Mouse (Mus musculus) heart, embryonic 11.5 days (tissue): ENCODE data around the gene Bclaf1. TPM values are rescaled to one million over a fixed set of nuclear protein-coding genes. Genes with fewer than 3 reads are reported as not detected.

Experiments
- ATAC-seq: fragments of 200-750 bp; cut with Nextera tagmentation; replicated peaks from 2 replicates; pipeline ENCODE4 v1.8.0; 2017; ENCODE audit warnings: moderate library complexity; ENCODE audit not compliant: insufficient number of reproducible peaks, low FRiP score, low TSS enrichment
- H3K27ac ChIP-seq: fragments of 300-500 bp; sonication (generic); 2 replicates; pipeline ENCODE4 v1.5.1; 2014; ENCODE audit warnings: mild to moderate bottlenecking, low read depth, low read length
- H3K27me3 ChIP-seq: fragments of 300-500 bp; sonication (generic); 2 replicates; pipeline ENCODE4 v1.6.1; 2014; ENCODE audit warnings: mild to moderate bottlenecking, low read length, mixed read lengths; ENCODE audit not compliant: control insufficient read depth, insufficient read depth
- H3K36me3 ChIP-seq: fragments of 300-500 bp; sonication (generic); 2 replicates; pipeline ENCODE4 v1.6.1; 2014; ENCODE audit warnings: mild to moderate bottlenecking, low read length, moderate library complexity, mixed read lengths; ENCODE audit not compliant: control insufficient read depth, insufficient read depth
- H3K4me1 ChIP-seq: fragments of 300-500 bp; sonication (generic); 2 replicates; pipeline ENCODE4 v1.6.1; 2014; ENCODE audit warnings: low read length; ENCODE audit not compliant: control insufficient read depth, insufficient read depth
- H3K4me2 ChIP-seq: fragments of 300-500 bp; sonication (generic); 2 replicates; pipeline ENCODE4 v1.6.1; 2014; ENCODE audit warnings: mild to moderate bottlenecking, moderate library complexity
- H3K4me3 ChIP-seq: fragments of 300-500 bp; sonication (generic); 2 replicates; pipeline ENCODE4 v1.5.1; 2014; ENCODE audit warnings: low read depth, low read length
- H3K9ac ChIP-seq: fragments of 300-500 bp; sonication (generic); 2 replicates; pipeline ENCODE4 v1.6.1; 2014; ENCODE audit warnings: mild to moderate bottlenecking, low read depth, low read length, moderate library complexity
- H3K9me3 ChIP-seq: fragments of 300-500 bp; sonication (generic); replicated peaks from 2 replicates; pipeline ENCODE4 v1.6.1; 2016; ENCODE audit warnings: low read length; ENCODE audit not compliant: control insufficient read depth
- WGBS: fragments of 180-500 bp; shearing (Covaris S2); extraction: QIAGEN DNeasy Blood & Tissue Kit; methylation state at CpG from one replicate; pipeline ENCODE4 v1.1.7; 2014; ENCODE audit not compliant: insufficient replicate concordance; 5-methylcytosine and 5-hydroxymethylcytosine counted together
- polyA plus RNA-seq: library from polyadenylated mRNA; unstranded; fragments of >200 nt; fragmentation: Nextera tagmentation; extraction: Ambion mirVana; gene quantifications from 2 replicates; pipeline ENCODE4 v1.2.1, GENCODE M21; 2014

Gene Bclaf1
- polyA plus RNA-seq: 94.9 and 96.1 TPM in 2 replicates

- ATAC-seq: peak; percentile 99
- Histone ChIP-seq H3K27ac (peak within 1 kb of the TSS; percentile 100), H3K4me2 (peak within 1 kb of the TSS; percentile 89), H3K4me1 (peaks cover 11% of the 10 kb centered on the region), H3K9ac (peak within 1 kb of the TSS; percentile 99), H3K27me3 (no peaks in the 10 kb centered on the region), H3K36me3 (no peaks in the 10 kb centered on the region), H3K4me3 (peak within 1 kb of the TSS; percentile 85), H3K9me3 (no peaks in the 10 kb centered on the region)
- WGBS: under 1% methylated on average over 78 of the region's 84 CpGs
Measured at GRCm38 (mm10) chr10:20311918-20312735, at the start of gene Bclaf1. Gene Bclaf1 (plus strand): TSS chr10:20312469.

- no peak overlapping the region for H3K4me3 ChIP-seq
- WGBS: 81% methylated on average over 6 of the region's 6 CpGs
- no peaks in the 10 kb centered on the region for H3K27me3 ChIP-seq
- H3K4me2 ChIP-seq: no peak overlapping the region
- H3K36me3 ChIP-seq: no peaks in the 10 kb centered on the region
- no peaks in the 10 kb centered on the region for H3K9me3 ChIP-seq
- H3K27ac ChIP-seq: no peak overlapping the region
- 0 out of 2 replicates have a peak, but pooled peaks cover 3% of the 10 kb centered on the region for H3K4me1 ChIP-seq
- no peak for ATAC-seq
- no peak overlapping the region for H3K9ac ChIP-seq
Measured at GRCm38 (mm10) chr10:20262896-20263295, 49.4 kb upstream of the Bclaf1 start.

- Histone ChIP-seq H3K4me3 (no peak overlapping the region), H3K4me1 (0 out of 2 replicates have a peak, but pooled peaks cover 3% of the 10 kb centered on the region), H3K9ac (no peak overlapping the region), H3K27me3 (no peaks in the 10 kb centered on the region), H3K9me3 (no peaks in the 10 kb centered on the region), H3K36me3 (no peaks in the 10 kb centered on the region), H3K4me2 (no peak overlapping the region), H3K27ac (no peak overlapping the region)
- ATAC-seq: no peak
- WGBS: 88% methylated on average over 7 of the region's 7 CpGs
Measured at GRCm38 (mm10) chr10:20264479-20264878, 47.8 kb upstream of the Bclaf1 start.

GRCm38 (mm10) chr10:20267032-20267431 lies 45.2 kb upstream of the Bclaf1 start:
- no peak overlapping the region for H3K4me2 ChIP-seq
- no peaks in the 10 kb centered on the region for H3K27me3 ChIP-seq
- H3K9ac ChIP-seq: no peak overlapping the region
- WGBS: 65% methylated on average over 10 of the region's 10 CpGs
- H3K36me3 ChIP-seq: no peaks in the 10 kb centered on the region
- no peaks in the 10 kb centered on the region for H3K9me3 ChIP-seq
- no peak for ATAC-seq
- H3K4me3 ChIP-seq: no peak overlapping the region
- no peak overlapping the region for H3K27ac ChIP-seq
- 0 out of 2 replicates have a peak, but pooled peaks cover 3% of the 10 kb centered on the region for H3K4me1 ChIP-seq

GRCm38 (mm10) chr10:20268945-20269344 lies 43.3 kb upstream of the Bclaf1 start:
- ATAC-seq: no peak
- 66% methylated on average over 7 of the region's 7 CpGs for WGBS

GRCm38 (mm10) chr10:20272380-20272779 lies 39.9 kb upstream of the Bclaf1 start:
- Histone ChIP-seq H3K36me3 (no peaks in the 10 kb centered on the region), H3K27me3 (0 out of 2 replicates have a peak, but pooled peaks cover 2% of the 10 kb centered on the region), H3K9ac (no peak overlapping the region), H3K4me3 (no peak overlapping the region), H3K27ac (no peak overlapping the region), H3K4me2 (no peak overlapping the region), H3K4me1 (peaks cover 8% of the 10 kb centered on the region; the same call in 1 of the 2 replicates), H3K9me3 (no peaks in the 10 kb centered on the region)
- 78% methylated on average over 5 of the region's 5 CpGs for WGBS
- ATAC-seq: no peak

More at GRCm38 (mm10) chr10:20268945-20269344, 43.3 kb upstream of the Bclaf1 start:
- H3K9ac ChIP-seq: no peak overlapping the region
- no peaks in the 10 kb centered on the region for H3K36me3 ChIP-seq
- peaks cover 10% of the 10 kb centered on the region; the same call in 1 of the 2 replicates for H3K4me1 ChIP-seq
- no peaks in the 10 kb centered on the region for H3K9me3 ChIP-seq
- no peak overlapping the region for H3K4me3 ChIP-seq
- no peak overlapping the region for H3K4me2 ChIP-seq
- no peak overlapping the region for H3K27ac ChIP-seq
- 0 out of 2 replicates have a peak, but pooled peaks cover 2% of the 10 kb centered on the region for H3K27me3 ChIP-seq

GRCm38 (mm10) chr10:20273278-20273677 lies 39.0 kb upstream of the Bclaf1 start:
- no peak for ATAC-seq
- H3K36me3 ChIP-seq: no peaks in the 10 kb centered on the region
- H3K4me1 ChIP-seq: peaks cover 8% of the 10 kb centered on the region; the same call in 1 of the 2 replicates
- no peak overlapping the region for H3K9ac ChIP-seq
- H3K27ac ChIP-seq: no peak overlapping the region
- no peak overlapping the region for H3K4me3 ChIP-seq
- H3K9me3 ChIP-seq: no peaks in the 10 kb centered on the region
- H3K27me3 ChIP-seq: 0 out of 2 replicates have a peak, but pooled peaks cover 2% of the 10 kb centered on the region
- WGBS: 62% methylated on average over 15 of the region's 15 CpGs
- H3K4me2 ChIP-seq: no peak overlapping the region

- H3K9ac ChIP-seq: no peak overlapping the region
- no peak for ATAC-seq
- H3K4me2 ChIP-seq: no peak overlapping the region
- H3K4me3 ChIP-seq: no peak overlapping the region
- H3K36me3 ChIP-seq: no peaks in the 10 kb centered on the region
- H3K4me1 ChIP-seq: peaks cover 8% of the 10 kb centered on the region; the same call in 1 of the 2 replicates
- H3K27ac ChIP-seq: no peak overlapping the region
- 0 out of 2 replicates have a peak, but pooled peaks cover 2% of the 10 kb centered on the region for H3K27me3 ChIP-seq
- 52% methylated on average over 8 of the region's 9 CpGs for WGBS
- no peaks in the 10 kb centered on the region for H3K9me3 ChIP-seq
Measured at GRCm38 (mm10) chr10:20274022-20274421, 38.2 kb upstream of the Bclaf1 start.
